Mouse (Mus musculus) heart, adult 18-20 months (tissue): ENCODE measurements around the gene Mipol1. TPM values are rescaled to one million over a fixed set of nuclear protein-coding genes. Genes with fewer than 3 reads are reported as not detected.
"Not testable (repeated sequence)": the region's sequence is repeated elsewhere in the genome, so short reads cannot be mapped to it uniquely, and the experiment has no call there.

ENCODE experiments used
- DNase-seq, 2 experiments: peaks; one replicate each; pipeline ENCODE4 v3.0.0; 2021 to 2022; ENCODE audit warnings: mixed read lengths in 1 of 2
- long read RNA-seq, 2 experiments: library from polyadenylated mRNA; stranded (forward); transcript quantifications; one replicate each; pipeline ENCODE4 v2.0.0; 2021
- total RNA-seq, 2 experiments: library from RNA; stranded (reverse); gene quantifications; 2 replicates each; pipeline ENCODE4 v1.2.3; 2021

Gene Mipol1
- total RNA-seq = 1 to 10 TPM; 3.5 to 5.5 TPM
- long read RNA-seq, experiment 1, partial matches to known transcripts = 0 of 3 reads
- long read RNA-seq, experiment 1, other reads (novel, unspliced or antisense) = 1 of 3 reads
- long read RNA-seq, experiment 2, partial matches to known transcripts = 1 of 4 reads
- long read RNA-seq, experiment 2, other reads (novel, unspliced or antisense) = 2 of 4 reads

- peak; percentile 90 to 93 for DNase-seq
Observed at GRCm38 (mm10) chr12:57230192-57230706, at the start of gene Mipol1, which contains the start of gene Prps1l3. TSS of gene Mipol1 (plus strand) at chr12:57230427. TSS of gene Prps1l3 (plus strand) at chr12:57230412.

GRCm38 (mm10) chr12:57184401-57185147, 45.7 kb upstream of the Mipol1 start:
- DNase-seq = no peak

GRCm38 (mm10) chr12:57185475-57185874, 44.8 kb upstream of the Mipol1 start:
- peak; percentile 3 to 29 for DNase-seq

- no peak for DNase-seq
Observed at GRCm38 (mm10) chr12:57186126-57186525, 44.1 kb upstream of the Mipol1 start.

GRCm38 (mm10) chr12:57187032-57187431, 43.2 kb upstream of the Mipol1 start:
- no peak for DNase-seq

- DNase-seq = peak; percentile 1 to 12
Observed at GRCm38 (mm10) chr12:57194609-57195008, 35.6 kb upstream of the Mipol1 start.

GRCm38 (mm10) chr12:57196286-57196607, 34.0 kb upstream of the Mipol1 start:
- DNase-seq = no peak

- DNase-seq = peak; percentile 11 to 46
Observed at GRCm38 (mm10) chr12:57196608-57197362, 33.4 kb upstream of the Mipol1 start.

GRCm38 (mm10) chr12:57197363-57198026, 32.7 kb upstream of the Mipol1 start, which contains the start of gene Slc25a21:
TSS of gene Slc25a21 (minus strand) at chr12:57197472.
- no peak for DNase-seq

GRCm38 (mm10) chr12:57198269-57198668, 32.0 kb upstream of the Mipol1 start:
- no peak for DNase-seq

- DNase-seq = no peak
Observed at GRCm38 (mm10) chr12:57199427-57199826, 30.8 kb upstream of the Mipol1 start.

GRCm38 (mm10) chr12:57201901-57202300, 28.3 kb upstream of the Mipol1 start:
- DNase-seq = no peak

GRCm38 (mm10) chr12:57204276-57204851, 25.9 kb upstream of the Mipol1 start:
- DNase-seq = no peak

GRCm38 (mm10) chr12:57211353-57212311, 18.6 kb upstream of the Mipol1 start:
- DNase-seq = peak; percentile 61 to 62

- DNase-seq = not testable (repeated sequence)
Observed at GRCm38 (mm10) chr12:57212463-57212862, 17.8 kb upstream of the Mipol1 start.

- DNase-seq = no peak
Observed at GRCm38 (mm10) chr12:57226411-57226810, 3.8 kb upstream of the Mipol1 start.

- no peak for DNase-seq
Observed at GRCm38 (mm10) chr12:57227776-57228175, 2.5 kb upstream of the Mipol1 start.

GRCm38 (mm10) chr12:57229703-57230102, 524 bp upstream of the Mipol1 start:
- DNase-seq = no peak

GRCm38 (mm10) chr12:57231085-57231875, 1.1 kb downstream of the Mipol1 start:
- DNase-seq = peak in 1 of 2 experiments; percentile 34

GRCm38 (mm10) chr12:57233386-57233785, 3.2 kb downstream of the Mipol1 start:
- no peak for DNase-seq
